Mouse (Mus musculus): ENCODE results near the gene Ndufaf2. TPM values are rescaled to one million over a fixed set of nuclear protein-coding genes. Genes with fewer than 3 reads are reported as not detected.
A peak's percentile ranks its signal among the peaks of the same experiment; 100 is the strongest.

The Ndufaf2 gene
- polyA plus RNA-seq (2015; fragmentation: Nextera tagmentation; extraction: Ambion mirVana): 55.4 and 57.9 TPM in 2 replicates

GRCm38 (mm10) chr13:108158465-108159240, at the start of gene Ndufaf2, which contains the start of gene Ercc8:
TSS of gene Ndufaf2 (minus strand) at chr13:108158623.
TSS of gene Ercc8 (plus strand) at chr13:108158731.
- Histone ChIP-seq H3K9me3 (no peaks in the 10 kb centered on the region), H3K27me3 (replicated peaks) (no peaks in the 10 kb centered on the region), H3K27ac (replicated peaks) (0 out of 2 replicates have a peak within 1 kb of the TSS, but pooled peaks have one; percentile 21), H3K4me3 (peak within 1 kb of the TSS; percentile 96), H3K4me1 (peaks cover 13% of the 10 kb centered on the region), H3K4me2 (peak within 1 kb of the TSS; percentile 95), H3K9ac (peak within 1 kb of the TSS; percentile 89), H3K36me3 (peaks cover 13% of the 10 kb centered on the region)
- ATAC-seq (ENCODE audit: extremely low read depth, insufficient number of reproducible peaks, low FRiP score, low TSS enrichment): peak; percentile 96
- WGBS: under 1% methylated on average over 47 of the region's 47 CpGs

- ATAC-seq (ENCODE audit: extremely low read depth, insufficient number of reproducible peaks, low FRiP score, low TSS enrichment): no peak
- H3K4me3 ChIP-seq: no peak overlapping the region
- H3K9ac ChIP-seq: no peak overlapping the region
- no peak overlapping the region for H3K4me2 ChIP-seq
- no peak overlapping the region for H3K27ac ChIP-seq (replicated peaks)
- H3K36me3 ChIP-seq: no peaks in the 10 kb centered on the region
- H3K9me3 ChIP-seq: no peaks in the 10 kb centered on the region
- H3K4me1 ChIP-seq: peaks cover 7% of the 10 kb centered on the region; the same call in 1 of the 2 replicates
- H3K27me3 ChIP-seq (replicated peaks): peaks cover 27% of the 10 kb centered on the region
- WGBS: 60% methylated on average over 5 of the region's 5 CpGs
Measured at GRCm38 (mm10) chr13:108208090-108208489, 49.7 kb upstream of the Ndufaf2 start.

- no peak overlapping the region for H3K4me3 ChIP-seq
- H3K27ac ChIP-seq (replicated peaks): no peak overlapping the region
- 81% methylated on average over 2 of the region's 2 CpGs for WGBS
- no peak for ATAC-seq (ENCODE audit: extremely low read depth, insufficient number of reproducible peaks, low FRiP score, low TSS enrichment)
- peaks cover 7% of the 10 kb centered on the region; the same call in 1 of the 2 replicates for H3K4me1 ChIP-seq
- H3K9ac ChIP-seq: no peak overlapping the region
- no peaks in the 10 kb centered on the region for H3K9me3 ChIP-seq
- peaks cover 21% of the 10 kb centered on the region for H3K27me3 ChIP-seq (replicated peaks)
- H3K4me2 ChIP-seq: no peak overlapping the region
- H3K36me3 ChIP-seq: no peaks in the 10 kb centered on the region
Measured at GRCm38 (mm10) chr13:108207447-108207846, 49.0 kb upstream of the Ndufaf2 start.

GRCm38 (mm10) chr13:108204857-108205256, 46.4 kb upstream of the Ndufaf2 start:
- H3K9me3 ChIP-seq: no peaks in the 10 kb centered on the region
- H3K4me2 ChIP-seq: no peak overlapping the region
- H3K4me1 ChIP-seq: peaks cover 7% of the 10 kb centered on the region; the same call in 1 of the 2 replicates
- no peak overlapping the region for H3K9ac ChIP-seq
- H3K4me3 ChIP-seq: no peak overlapping the region
- WGBS: 77% methylated on average over 3 of the region's 3 CpGs
- no peak overlapping the region for H3K27ac ChIP-seq (replicated peaks)
- no peaks in the 10 kb centered on the region for H3K36me3 ChIP-seq
- H3K27me3 ChIP-seq (replicated peaks): 0 out of 2 replicates have a peak, but pooled peaks cover 3% of the 10 kb centered on the region
- no peak for ATAC-seq (ENCODE audit: extremely low read depth, insufficient number of reproducible peaks, low FRiP score, low TSS enrichment)

GRCm38 (mm10) chr13:108195474-108195873, 37.1 kb upstream of the Ndufaf2 start:
- 75% methylated on average over 6 of the region's 6 CpGs for WGBS
- H3K27ac ChIP-seq (replicated peaks): no peak overlapping the region
- ATAC-seq (ENCODE audit: extremely low read depth, insufficient number of reproducible peaks, low FRiP score, low TSS enrichment): no peak
- no peaks in the 10 kb centered on the region for H3K27me3 ChIP-seq (replicated peaks)
- no peaks in the 10 kb centered on the region for H3K9me3 ChIP-seq
- H3K4me3 ChIP-seq: no peak overlapping the region
- peaks cover 21% of the 10 kb centered on the region for H3K36me3 ChIP-seq
- H3K4me1 ChIP-seq: no peaks in the 10 kb centered on the region
- no peak overlapping the region for H3K4me2 ChIP-seq
- H3K9ac ChIP-seq: no peak overlapping the region

- H3K4me3 ChIP-seq: no peak overlapping the region
- ATAC-seq (ENCODE audit: extremely low read depth, insufficient number of reproducible peaks, low FRiP score, low TSS enrichment): no peak
- WGBS: 53% methylated on average over 11 of the region's 11 CpGs
- H3K4me2 ChIP-seq: no peak overlapping the region
- H3K9ac ChIP-seq: no peak overlapping the region
- no peak overlapping the region for H3K27ac ChIP-seq (replicated peaks)
- peaks cover 37% of the 10 kb centered on the region for H3K36me3 ChIP-seq
- no peaks in the 10 kb centered on the region for H3K4me1 ChIP-seq
- no peaks in the 10 kb centered on the region for H3K9me3 ChIP-seq
- no peaks in the 10 kb centered on the region for H3K27me3 ChIP-seq (replicated peaks)
Measured at GRCm38 (mm10) chr13:108191074-108191720, 32.8 kb upstream of the Ndufaf2 start.

- Histone ChIP-seq H3K27me3 (replicated peaks) (no peaks in the 10 kb centered on the region), H3K27ac (replicated peaks) (no peak overlapping the region), H3K36me3 (peaks cover 42% of the 10 kb centered on the region), H3K4me2 (no peak overlapping the region), H3K9ac (no peak overlapping the region), H3K4me1 (no peaks in the 10 kb centered on the region), H3K4me3 (no peak overlapping the region), H3K9me3 (no peaks in the 10 kb centered on the region)
- no peak for ATAC-seq (ENCODE audit: extremely low read depth, insufficient number of reproducible peaks, low FRiP score, low TSS enrichment)
- 83% methylated on average over 4 of the region's 4 CpGs for WGBS
Measured at GRCm38 (mm10) chr13:108187994-108188393, 29.6 kb upstream of the Ndufaf2 start.

GRCm38 (mm10) chr13:108185530-108185929, 27.1 kb upstream of the Ndufaf2 start:
- H3K36me3 ChIP-seq: peaks cover 61% of the 10 kb centered on the region
- no peaks in the 10 kb centered on the region for H3K9me3 ChIP-seq
- no peak for ATAC-seq (ENCODE audit: extremely low read depth, insufficient number of reproducible peaks, low FRiP score, low TSS enrichment)
- no peak overlapping the region for H3K4me2 ChIP-seq
- H3K27me3 ChIP-seq (replicated peaks): no peaks in the 10 kb centered on the region
- H3K4me3 ChIP-seq: no peak overlapping the region
- H3K27ac ChIP-seq (replicated peaks): no peak overlapping the region
- 97% methylated on average over 3 of the region's 3 CpGs for whole genome bisulfite sequencing
- no peak overlapping the region for H3K9ac ChIP-seq
- peaks cover 6% of the 10 kb centered on the region for H3K4me1 ChIP-seq

- Histone ChIP-seq H3K9me3 (no peaks in the 10 kb centered on the region), H3K9ac (no peak overlapping the region), H3K27ac (replicated peaks) (no peak overlapping the region), H3K27me3 (replicated peaks) (no peaks in the 10 kb centered on the region), H3K4me1 (peaks cover 7% of the 10 kb centered on the region), H3K36me3 (peaks cover 62% of the 10 kb centered on the region), H3K4me2 (no peak overlapping the region), H3K4me3 (no peak overlapping the region)
- no peak for ATAC-seq (ENCODE audit: extremely low read depth, insufficient number of reproducible peaks, low FRiP score, low TSS enrichment)
Measured at GRCm38 (mm10) chr13:108184743-108185255, 26.4 kb upstream of the Ndufaf2 start.

GRCm38 (mm10) chr13:108180821-108181220, 22.4 kb upstream of the Ndufaf2 start:
- Histone ChIP-seq H3K36me3 (peaks cover 77% of the 10 kb centered on the region), H3K9me3 (no peaks in the 10 kb centered on the region), H3K27ac (replicated peaks) (0 out of 2 replicates have a peak overlapping the region, but pooled peaks have one; percentile 15), H3K27me3 (replicated peaks) (no peaks in the 10 kb centered on the region), H3K4me1 (peaks cover 7% of the 10 kb centered on the region), H3K4me3 (no peak overlapping the region), H3K9ac (no peak overlapping the region), H3K4me2 (no peak overlapping the region)
- WGBS: 53% methylated on average over 5 of the region's 5 CpGs
- ATAC-seq (ENCODE audit: extremely low read depth, insufficient number of reproducible peaks, low FRiP score, low TSS enrichment): no peak

GRCm38 (mm10) chr13:108179618-108180017, 21.2 kb upstream of the Ndufaf2 start:
- H3K9ac ChIP-seq: no peak overlapping the region
- no peak overlapping the region for H3K4me2 ChIP-seq
- no peaks in the 10 kb centered on the region for H3K27me3 ChIP-seq (replicated peaks)
- 84% methylated on average over 8 of the region's 8 CpGs for WGBS
- H3K27ac ChIP-seq (replicated peaks): no peak overlapping the region
- ATAC-seq (ENCODE audit: extremely low read depth, insufficient number of reproducible peaks, low FRiP score, low TSS enrichment): no peak
- H3K4me3 ChIP-seq: no peak overlapping the region
- peaks cover 76% of the 10 kb centered on the region for H3K36me3 ChIP-seq
- H3K9me3 ChIP-seq: no peaks in the 10 kb centered on the region
- H3K4me1 ChIP-seq: peaks cover 7% of the 10 kb centered on the region

All from heart, embryonic 13.5 days (tissue).